In genomic region chr5:147704890-147705289, GRCm38 (mm10) we compare ENCODE assay signal across 18 mouse cellular contexts.
"Had no signal": no experiment of that assay in that cellular context is flagged by ENCODE, and none has a peak within 500 bp of the region (broad histone marks: within the 10 kb centered on the region; RNA-seq: fewer than 3 reads in every experiment).

No protein-coding gene starts in this region.

- H3K9me3 ChIP-seq: lung, embryonic 15.5 days; midbrain, embryonic 15.5 days; neural tube, embryonic 13.5 days; stomach, embryonic 15.5 days had no signal

- H3K27me3 ChIP-seq: lung, embryonic 15.5 days; midbrain, embryonic 13.5 days; midbrain, embryonic 15.5 days; neural tube, embryonic 13.5 days; stomach, embryonic 15.5 days had no signal

- H3K4me3 ChIP-seq: lung, embryonic 15.5 days; megakaryocyte, embryonic 14.5 days; midbrain, embryonic 13.5 days; midbrain, embryonic 15.5 days; neural tube, embryonic 13.5 days; stomach, embryonic 15.5 days had no signal

- ATAC-seq: liver, postnatal 0 days; lung, postnatal 0 days; midbrain, embryonic 13.5 days; midbrain, embryonic 15.5 days had no signal

- H3K27ac ChIP-seq: lung, embryonic 15.5 days; macrophage; midbrain, embryonic 13.5 days; midbrain, embryonic 15.5 days; neural tube, embryonic 13.5 days; stomach, embryonic 15.5 days; stomach, postnatal 0 days had no signal

- DNase-seq: liver, postnatal 0 days; lung, adult 2 months; lung, postnatal 14 days; lung, postnatal 36 days; right cerebral cortex, postnatal 14 days; thymus, adult 2 months; thymus, postnatal 25 days; thymus, postnatal 4 days had no signal

- H3K9ac ChIP-seq: liver, postnatal 0 days; lung, embryonic 15.5 days; midbrain, embryonic 13.5 days; midbrain, embryonic 15.5 days; neural tube, embryonic 13.5 days; stomach, embryonic 15.5 days had no signal

- H3K4me2 ChIP-seq: lung, embryonic 15.5 days; midbrain, embryonic 11.5 days; midbrain, embryonic 13.5 days; midbrain, embryonic 15.5 days; neural tube, embryonic 13.5 days; stomach, embryonic 15.5 days had no signal

- H3K36me3 ChIP-seq: lung, embryonic 15.5 days; midbrain, embryonic 13.5 days; midbrain, embryonic 15.5 days; neural tube, embryonic 13.5 days; stomach, embryonic 15.5 days had no signal

- H3K4me1 ChIP-seq: lung, embryonic 15.5 days; midbrain, embryonic 13.5 days; midbrain, embryonic 15.5 days; neural tube, embryonic 13.5 days; stomach, embryonic 15.5 days had no signal
